Mouse (Mus musculus) kidney, embryonic 16.5 days (tissue): ENCODE measurements around the gene Bri3. TPM values are rescaled to one million over a fixed set of nuclear protein-coding genes. Genes with fewer than 3 reads are reported as not detected.

Source experiments
- ATAC-seq: fragments of 200-750 bp; cut with Nextera tagmentation; 2 replicates; pipeline ENCODE4 v1.8.0; 2017; ENCODE audit warnings: moderate TSS enrichment; ENCODE audit not compliant: low FRiP score, low TSS enrichment
- H3K27ac ChIP-seq: fragments of 300-500 bp; sonication (generic); 2 replicates; pipeline ENCODE4 v1.5.1; 2014; ENCODE audit warnings: low read length
- H3K27me3 ChIP-seq: fragments of 300-500 bp; sonication (generic); 2 replicates; pipeline ENCODE4 v1.6.1; 2014; ENCODE audit warnings: low read length, control low read depth, mixed read lengths; ENCODE audit not compliant: insufficient read depth
- H3K36me3 ChIP-seq: fragments of 300-500 bp; sonication (generic); 2 replicates; pipeline ENCODE4 v1.6.1; 2014; ENCODE audit warnings: low read length, control low read depth, mixed read lengths; ENCODE audit not compliant: insufficient read depth
- H3K4me1 ChIP-seq: fragments of 300-500 bp; sonication (generic); 2 replicates; pipeline ENCODE4 v1.6.1; 2014; ENCODE audit warnings: low read length, control low read depth, mixed read lengths; ENCODE audit not compliant: insufficient read depth
- H3K4me2 ChIP-seq: fragments of 300-500 bp; sonication (generic); replicated peaks from 2 replicates; pipeline ENCODE4 v1.6.1; 2014; ENCODE audit warnings: low read depth, low read length
- H3K4me3 ChIP-seq: fragments of 300-500 bp; sonication (generic); 2 replicates; pipeline ENCODE4 v1.5.1; 2014; ENCODE audit warnings: mild to moderate bottlenecking, low read length
- H3K9ac ChIP-seq: fragments of 300-500 bp; sonication (generic); replicated peaks from 2 replicates; pipeline ENCODE4 v1.6.1; 2014; ENCODE audit warnings: low read length
- H3K9me3 ChIP-seq: fragments of 300-500 bp; sonication (generic); 2 replicates; pipeline ENCODE4 v1.6.1; 2016; ENCODE audit warnings: low read length, control low read depth
- WGBS: fragments of 180-500 bp; shearing (Covaris S2); extraction: QIAGEN DNeasy Blood & Tissue Kit; methylation state at CpG from one replicate; pipeline ENCODE4 v1.1.7; 2014; 5-methylcytosine and 5-hydroxymethylcytosine counted together
- polyA plus RNA-seq: library from polyadenylated mRNA; unstranded; fragments of >200 nt; fragmentation: Nextera tagmentation; extraction: Ambion mirVana; gene quantifications from 2 replicates; pipeline ENCODE4 v1.2.1, GENCODE M21; 2015

Gene Bri3
- polyA plus RNA-seq, 1 experiment from 2014 or later = 112 TPM

DNA sequence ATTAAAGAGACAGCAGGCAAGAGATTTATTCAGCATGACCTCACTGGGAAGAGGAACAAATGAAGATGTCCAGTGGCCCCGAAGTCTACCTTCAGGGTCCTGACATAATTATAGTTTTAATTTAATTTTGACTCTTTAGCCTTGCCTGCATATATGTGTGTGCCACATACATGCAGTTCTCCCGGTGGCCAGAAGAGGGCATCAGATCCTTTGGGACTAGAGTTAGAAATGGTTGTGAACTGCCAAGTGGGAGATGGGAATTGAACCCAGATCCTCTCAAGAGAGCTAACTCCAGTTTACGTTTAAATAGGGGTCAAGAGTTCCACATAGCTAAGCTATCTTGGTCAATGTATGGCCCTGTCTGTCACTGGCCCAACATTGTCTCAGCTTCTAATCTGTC lies 5.6 kb downstream of the Bri3 start:
- H3K4me2 ChIP-seq = no peak overlapping the region
- no peak overlapping the region for H3K4me3 ChIP-seq
- WGBS = 78% methylated on average over 3 of the region's 3 CpGs
- H3K36me3 ChIP-seq = 0 out of 2 replicates have a peak, but pooled peaks cover 3% of the 10 kb centered on the region
- no peak for ATAC-seq
- no peak overlapping the region for H3K27ac ChIP-seq
- H3K9me3 ChIP-seq = peaks cover 6% of the 10 kb centered on the region; the same call in 1 of the 2 replicates
- no peak overlapping the region for H3K9ac ChIP-seq
- H3K4me1 ChIP-seq = peaks cover 23% of the 10 kb centered on the region
- no peaks in the 10 kb centered on the region for H3K27me3 ChIP-seq

DNA sequence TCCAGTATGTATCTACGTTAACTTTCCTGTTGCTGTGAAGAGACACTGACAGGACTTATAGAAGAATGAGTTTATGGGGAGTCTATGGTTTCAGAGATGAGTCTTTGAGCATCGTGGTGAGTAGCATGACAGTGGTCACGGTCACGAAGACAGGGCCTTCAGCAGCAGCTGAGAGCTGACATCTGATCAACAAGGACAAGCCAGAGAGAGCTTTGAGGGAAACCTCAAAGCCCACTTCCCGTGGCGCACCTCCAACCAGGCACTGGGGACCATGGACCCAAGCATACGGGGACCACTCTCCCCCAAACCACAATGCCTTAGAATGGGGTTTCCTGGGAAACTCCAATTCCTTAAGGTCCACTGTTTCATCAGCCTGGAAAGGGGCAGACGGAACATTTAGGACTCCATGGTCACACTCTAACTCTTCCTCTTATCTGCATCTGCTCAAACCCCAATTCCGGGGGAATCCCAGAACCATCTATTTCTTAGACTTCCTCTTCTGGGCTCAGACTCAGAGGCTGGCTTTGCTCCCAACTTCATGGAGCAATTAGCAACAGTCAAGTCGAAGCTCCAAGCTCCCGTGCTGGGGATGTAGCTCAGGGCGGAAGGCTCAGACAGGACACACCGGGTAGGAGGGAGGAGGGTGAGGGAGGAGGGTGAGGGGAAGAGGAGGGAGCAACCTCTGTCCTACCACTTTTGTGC lies 7.8 kb downstream of the Bri3 start:
- H3K4me2 ChIP-seq = no peak overlapping the region
- no peak overlapping the region for H3K9ac ChIP-seq
- 76% methylated on average over 13 of the region's 13 CpGs for WGBS
- H3K36me3 ChIP-seq = 0 out of 2 replicates have a peak, but pooled peaks cover 3% of the 10 kb centered on the region
- no peaks in the 10 kb centered on the region for H3K27me3 ChIP-seq
- H3K4me1 ChIP-seq = peaks cover 23% of the 10 kb centered on the region
- H3K27ac ChIP-seq = no peak overlapping the region
- H3K4me3 ChIP-seq = no peak overlapping the region
- peaks cover 6% of the 10 kb centered on the region; the same call in 1 of the 2 replicates for H3K9me3 ChIP-seq
- ATAC-seq = no peak

DNA sequence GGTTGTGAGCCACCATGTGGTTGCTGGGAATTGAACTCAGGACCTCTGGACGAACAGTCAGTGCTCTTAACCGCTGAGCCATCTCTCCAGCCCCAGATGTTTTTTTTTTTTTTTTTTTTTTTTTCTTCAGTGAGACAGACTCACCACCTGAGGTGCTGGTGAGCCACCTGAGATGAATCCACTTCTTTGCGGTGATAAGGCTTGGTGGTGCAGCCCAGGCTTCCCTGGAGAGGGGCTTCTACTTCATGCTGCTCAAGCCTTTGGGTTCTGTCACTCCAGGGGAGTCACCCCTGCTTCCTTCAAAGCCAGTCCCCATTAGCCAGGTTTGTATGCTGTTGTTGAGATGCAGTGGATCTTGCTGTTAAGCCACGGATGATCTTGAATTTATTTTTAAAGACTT lies 9.0 kb downstream of the Bri3 start:
- Histone ChIP-seq H3K9ac (no peak overlapping the region), H3K27me3 (no peaks in the 10 kb centered on the region), H3K36me3 (0 out of 2 replicates have a peak, but pooled peaks cover 3% of the 10 kb centered on the region), H3K4me1 (peaks cover 33% of the 10 kb centered on the region), H3K4me2 (no peak overlapping the region), H3K27ac (no peak overlapping the region), H3K4me3 (no peak overlapping the region), H3K9me3 (peaks cover 6% of the 10 kb centered on the region; the same call in 1 of the 2 replicates)
- 59% methylated on average over 4 of the region's 4 CpGs for WGBS
- no peak for ATAC-seq

DNA sequence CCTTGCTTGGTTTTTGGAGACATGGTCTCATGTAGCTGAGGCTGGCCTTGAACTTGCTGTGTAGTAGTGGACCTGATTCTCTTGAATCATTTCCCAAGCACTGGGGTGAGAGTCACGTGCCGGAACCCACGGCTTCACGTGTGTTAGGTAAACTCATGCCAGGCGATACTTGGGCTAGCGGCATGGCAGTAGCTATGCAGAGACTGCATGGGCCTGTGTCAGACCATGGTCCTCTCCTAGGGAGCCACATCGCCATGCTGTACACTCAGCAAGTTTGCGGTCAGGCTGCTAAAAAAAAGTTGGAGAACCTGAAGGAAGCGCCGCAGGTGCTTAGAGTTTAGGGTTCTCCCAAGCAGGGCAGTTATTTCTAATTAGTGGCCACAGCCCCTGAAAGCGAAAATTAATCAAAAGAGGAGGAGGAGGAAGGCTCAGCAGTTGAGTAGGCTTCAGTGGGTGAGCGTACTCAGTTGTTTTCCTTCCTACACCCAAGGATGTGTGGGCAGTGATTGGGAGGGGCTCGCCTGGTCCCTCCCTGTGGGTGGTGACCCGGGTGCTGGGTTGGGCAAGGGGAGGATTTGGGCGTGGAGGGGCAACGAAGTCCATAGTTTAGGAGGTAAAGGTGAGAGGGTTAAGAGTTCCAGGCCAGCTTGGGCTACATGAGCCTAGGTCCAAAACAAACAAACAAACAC lies 10.0 kb downstream of the Bri3 start:
- peaks cover 6% of the 10 kb centered on the region; the same call in 1 of the 2 replicates for H3K9me3 ChIP-seq
- peak overlapping the region; percentile 68 for H3K4me2 ChIP-seq
- ATAC-seq = peak; percentile 52
- peaks cover 4% of the 10 kb centered on the region; the same call in 1 of the 2 replicates for H3K36me3 ChIP-seq
- peaks cover 42% of the 10 kb centered on the region for H3K4me1 ChIP-seq
- 44% methylated on average over 16 of the region's 16 CpGs for WGBS
- H3K27ac ChIP-seq = peak overlapping the region; percentile 78
- H3K27me3 ChIP-seq = no peaks in the 10 kb centered on the region
- H3K9ac ChIP-seq = 0 out of 2 replicates have a peak overlapping the region, but pooled peaks have one; percentile 47
- peak overlapping the region; percentile 91 for H3K4me3 ChIP-seq

DNA sequence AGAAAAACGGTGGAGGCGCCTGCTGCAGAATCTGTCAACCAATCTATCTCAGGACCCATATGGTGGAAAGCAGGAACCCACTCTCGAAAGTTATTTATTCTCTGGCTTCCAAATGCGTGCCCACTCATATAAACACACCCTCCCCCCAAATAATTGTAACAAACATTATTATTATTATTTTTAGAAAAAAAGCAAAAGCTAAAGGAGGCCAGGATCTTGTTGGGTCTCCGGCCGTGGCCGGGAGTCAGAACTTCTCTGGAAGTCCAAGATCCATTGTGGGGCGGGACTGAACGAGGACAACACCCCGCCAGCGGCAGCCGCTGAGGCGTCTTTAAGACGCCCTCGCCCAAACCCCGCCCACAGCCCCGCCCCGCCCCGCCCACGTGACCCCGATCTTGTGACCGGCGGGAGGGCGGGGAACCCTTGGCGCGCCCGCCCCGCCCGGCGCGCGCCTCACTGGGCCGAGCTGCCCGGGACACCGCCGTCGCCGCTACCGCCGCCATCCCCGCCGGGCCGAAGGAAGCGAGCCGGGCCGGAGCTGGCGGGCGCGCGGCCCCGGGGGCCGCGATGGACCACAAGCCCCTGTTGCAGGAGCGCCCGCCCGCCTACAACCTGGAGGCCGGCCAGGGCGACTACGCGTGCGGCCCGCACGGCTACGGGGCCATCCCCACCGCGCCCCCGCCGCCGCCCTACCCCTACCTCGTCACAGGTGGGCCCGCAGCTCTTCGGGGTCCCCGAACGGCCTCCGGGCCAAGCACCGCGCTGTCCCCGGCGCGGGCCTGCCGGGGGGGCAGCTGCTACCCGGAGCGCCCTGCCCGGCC lies 10.8 kb downstream of the Bri3 start:
- H3K4me2 ChIP-seq = peak overlapping the region; percentile 68
- peaks cover 49% of the 10 kb centered on the region for H3K4me1 ChIP-seq
- no peaks in the 10 kb centered on the region for H3K27me3 ChIP-seq
- H3K36me3 ChIP-seq = peaks cover 6% of the 10 kb centered on the region; the same call in 1 of the 2 replicates
- peak overlapping the region; percentile 97 for H3K9ac ChIP-seq
- ATAC-seq = peak; percentile 78
- H3K4me3 ChIP-seq = peak overlapping the region; percentile 91
- H3K9me3 ChIP-seq = peaks cover 3% of the 10 kb centered on the region; the same call in 1 of the 2 replicates
- WGBS = under 1% methylated on average over 66 of the region's 84 CpGs
- H3K27ac ChIP-seq = peak overlapping the region; percentile 95

DNA sequence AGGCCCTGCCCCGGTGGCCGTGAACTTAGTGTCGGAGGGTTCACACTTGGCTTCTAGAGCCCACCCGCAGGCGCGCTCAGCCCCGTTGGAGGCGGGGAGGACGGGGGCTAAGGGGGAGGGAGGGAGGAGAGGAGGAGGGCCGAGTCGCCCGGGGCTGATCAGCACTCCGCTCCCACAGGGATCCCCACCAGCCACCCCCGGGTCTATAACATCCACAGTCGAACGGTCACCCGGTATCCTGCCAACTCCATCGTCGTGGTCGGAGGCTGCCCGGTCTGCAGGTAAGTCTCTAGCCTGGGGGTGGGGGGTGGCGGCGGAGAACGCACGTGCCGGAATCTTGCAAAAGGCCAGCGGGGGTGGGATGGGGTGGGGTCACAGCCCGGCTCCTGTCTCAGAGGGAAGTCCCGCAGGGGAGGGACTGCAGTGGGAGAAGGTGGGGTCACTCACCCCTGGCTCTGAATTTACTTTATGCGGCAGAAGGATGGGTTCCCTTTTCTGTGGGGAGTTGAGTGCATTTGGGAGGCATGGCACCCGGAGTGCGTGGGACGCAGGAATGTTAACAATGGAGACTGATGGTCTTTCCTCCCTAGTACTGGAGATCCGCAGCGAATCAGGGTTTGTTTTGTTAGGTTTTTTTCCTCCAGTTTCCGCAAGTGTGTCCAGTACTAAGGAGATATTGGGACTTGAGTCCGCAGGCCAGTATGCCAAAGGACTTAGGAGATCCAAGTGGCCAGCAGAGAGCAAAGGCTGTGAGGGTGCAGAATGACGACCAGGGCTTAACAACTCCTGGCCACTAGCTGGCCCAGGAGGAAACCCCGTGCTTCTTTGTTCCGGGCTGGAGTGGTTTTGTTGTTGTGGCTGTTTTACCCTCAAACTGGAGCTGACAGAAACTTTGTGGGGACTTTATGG lies 11.6 kb downstream of the Bri3 start:
- peak overlapping the region; percentile 91 for H3K4me3 ChIP-seq
- peaks cover 12% of the 10 kb centered on the region; the same call in 1 of the 2 replicates for H3K36me3 ChIP-seq
- H3K27me3 ChIP-seq = no peaks in the 10 kb centered on the region
- peak overlapping the region; percentile 68 for H3K4me2 ChIP-seq
- H3K27ac ChIP-seq = peak overlapping the region; percentile 95
- peak overlapping the region; percentile 97 for H3K9ac ChIP-seq
- WGBS = under 1% methylated on average over 40 of the region's 40 CpGs
- peak; percentile 58; the same call in 1 of the 2 replicates for ATAC-seq
- peaks cover 52% of the 10 kb centered on the region for H3K4me1 ChIP-seq
- no peaks in the 10 kb centered on the region for H3K9me3 ChIP-seq

DNA sequence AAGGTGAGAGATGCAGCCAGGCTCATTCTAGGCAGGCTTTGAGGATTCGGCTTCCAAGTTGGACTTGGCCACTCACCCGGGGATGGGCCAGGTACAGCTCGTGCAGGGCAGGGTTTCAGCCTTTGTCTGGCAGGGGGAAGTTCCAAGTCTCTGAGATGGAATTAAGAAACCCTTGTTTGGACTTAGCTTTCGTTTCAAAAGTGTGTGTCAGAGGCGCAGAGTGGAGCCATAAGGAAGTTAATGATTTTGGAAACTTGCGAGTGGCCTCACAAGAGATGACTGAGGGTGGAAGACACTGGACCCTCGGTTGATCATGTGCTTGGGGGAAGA lies 12.3 kb downstream of the Bri3 start:
- Histone ChIP-seq H3K4me1 (peaks cover 58% of the 10 kb centered on the region), H3K36me3 (peaks cover 13% of the 10 kb centered on the region; the same call in 1 of the 2 replicates), H3K9ac (peak overlapping the region; percentile 97), H3K9me3 (no peaks in the 10 kb centered on the region), H3K27ac (peak overlapping the region; percentile 95), H3K4me3 (peak overlapping the region; percentile 91), H3K27me3 (no peaks in the 10 kb centered on the region), H3K4me2 (peak overlapping the region; percentile 68)
- ATAC-seq = no peak
- WGBS = 6% methylated on average over 7 of the region's 7 CpGs

DNA sequence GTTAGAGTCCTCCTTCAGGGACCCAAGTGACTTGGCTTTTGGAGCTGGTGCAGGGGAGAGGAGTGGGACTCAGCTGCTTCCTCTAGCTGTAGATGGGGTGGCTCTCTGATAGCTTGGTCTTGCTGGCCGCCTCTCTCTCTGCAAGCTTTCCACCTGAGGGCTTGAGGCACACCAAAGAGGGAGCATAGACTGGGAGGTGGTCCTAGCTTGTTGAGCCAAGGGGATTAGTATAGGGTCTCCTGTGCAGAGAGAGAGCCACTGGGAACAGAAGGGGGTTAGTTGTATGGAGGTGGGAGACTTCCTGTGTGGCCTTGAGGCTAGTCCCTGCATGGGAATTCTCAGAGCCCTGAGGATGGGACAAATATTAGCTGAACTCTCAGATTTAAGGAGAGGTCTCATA lies 12.7 kb downstream of the Bri3 start:
- Histone ChIP-seq H3K4me2 (peak overlapping the region; percentile 68), H3K9me3 (no peaks in the 10 kb centered on the region), H3K36me3 (peaks cover 13% of the 10 kb centered on the region; the same call in 1 of the 2 replicates), H3K27ac (peak overlapping the region; percentile 95), H3K4me1 (peaks cover 57% of the 10 kb centered on the region), H3K27me3 (no peaks in the 10 kb centered on the region), H3K9ac (peak overlapping the region; percentile 97), H3K4me3 (peak overlapping the region; percentile 91)
- WGBS = 25% methylated on average over 1 of the region's 1 CpGs
- no peak for ATAC-seq
